Mouse (Mus musculus): ENCODE measurements around the gene Ing2.

DNA sequence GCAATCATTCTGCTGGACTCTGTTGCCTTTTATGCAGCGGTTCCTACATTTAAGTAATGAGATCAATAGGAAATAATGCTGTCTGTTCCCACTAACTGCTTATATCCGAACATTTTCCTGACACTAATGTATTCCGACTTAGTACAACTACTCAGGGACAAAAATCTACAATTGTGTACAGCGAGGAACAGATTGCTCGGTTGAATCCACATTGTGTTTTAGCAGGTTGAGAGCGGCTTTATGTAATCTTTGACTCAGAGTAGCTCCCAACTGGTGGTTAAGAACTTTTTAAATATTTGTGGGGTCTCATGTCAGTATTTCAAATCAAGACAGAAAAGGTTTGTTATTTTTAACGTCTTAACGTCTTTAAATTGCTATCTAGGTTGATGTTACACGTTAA lies 8.6 kb upstream of the Ing2 start:
- no peak for TF ChIP-seq CTCF (IDR thresholded peaks at IDR 0.05; ENCODE audit: control insufficient read depth, insufficient read depth, insufficient replicate concordance, low read depth, low read length)
- TF ChIP-seq POLR2A (IDR thresholded peaks at IDR 0.05; ENCODE audit: control insufficient read depth, low read depth, low read length), result no peak
